Mouse (Mus musculus) lung, postnatal 0 days (tissue): ENCODE results near the gene Slx4.

ENCODE experiments used
- CTCF ChIP-seq: IDR thresholded peaks from 2 replicates; pipeline ENCODE4 v1.5.1; 2016; ENCODE audit warnings: antibody characterized with exemption, mild to moderate bottlenecking
- EP300 ChIP-seq: IDR thresholded peaks from 2 replicates; pipeline ENCODE4 v1.6.1; 2016; ENCODE audit warnings: antibody characterized with exemption, mild to moderate bottlenecking, control low read depth

DNA sequence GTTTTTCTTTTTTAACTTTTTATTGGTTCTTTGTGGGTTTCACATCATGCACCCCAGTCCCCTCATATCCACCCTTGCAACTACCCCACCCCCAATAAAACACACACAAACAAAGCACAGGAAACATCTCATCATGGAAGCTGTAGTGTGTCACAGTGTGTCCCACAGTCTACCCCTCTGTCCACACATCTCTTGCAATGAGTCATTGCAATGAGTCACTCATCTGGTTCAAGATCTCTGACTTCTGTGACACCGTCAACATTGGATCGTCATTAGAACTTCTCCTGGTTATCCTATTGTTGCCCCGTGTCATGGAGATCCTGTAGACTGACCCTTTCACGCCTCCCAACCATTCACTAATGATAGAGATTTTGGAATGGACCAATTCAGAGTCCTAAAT is 68.9 kb downstream of the Slx4 start:
- TF ChIP-seq EP300 (no peak), CTCF (no peak)
